Mouse (Mus musculus) bone marrow, adult 2 months (tissue): ENCODE measurements around the gene Agpat2. TPM values are rescaled to one million over a fixed set of nuclear protein-coding genes. Genes with fewer than 3 reads are reported as not detected.

ENCODE experiments used
- H3K27ac ChIP-seq: fragments of 200-500 bp; 2 replicates; pipeline ENCODE4 v1.5.1; 2012; ENCODE audit warnings: low read depth, mild to moderate bottlenecking, control low read depth, inconsistent platforms, low read length; ENCODE audit not compliant: control insufficient read depth, poor library complexity, insufficient read depth
- H3K4me1 ChIP-seq: fragments of 200-500 bp; 2 replicates; pipeline ENCODE4 v1.6.1; 2011; ENCODE audit warnings: low read length; ENCODE audit not compliant: control insufficient read depth, insufficient read depth
- H3K4me3 ChIP-seq: fragments of 200-500 bp; replicated peaks from 2 replicates; pipeline ENCODE3; 2011; ENCODE audit warnings: mild to moderate bottlenecking, low read depth, low read length, control low read depth; ENCODE audit not compliant: control insufficient read depth
- CTCF ChIP-seq: fragments of 200-500 bp; IDR thresholded peaks from 2 replicates; pipeline ENCODE4 v1.5.1; 2011; ENCODE audit warnings: low read length, control low read depth; ENCODE audit not compliant: control insufficient read depth, insufficient read depth
- POLR2A ChIP-seq: fragments of 200-500 bp; IDR thresholded peaks from 2 replicates; pipeline ENCODE4 v1.6.1; 2011; ENCODE audit warnings: low read depth, mild to moderate bottlenecking, control low read depth, low read length, borderline replicate concordance; ENCODE audit not compliant: control insufficient read depth
- WGBS: fragments of 180-500 bp; shearing (Covaris S2); methylation state at CpG from one replicate; pipeline ENCODE4 v1.1.7; 2018; 5-methylcytosine and 5-hydroxymethylcytosine counted together
- polyA plus RNA-seq: library from polyadenylated mRNA; stranded (reverse); fragments of >200 nt; gene quantifications from 2 replicates; pipeline ENCODE4 v1.2.4, GENCODE M21; 2011; ENCODE audit warnings: low replicate concordance; ENCODE audit not compliant: missing spikeins, insufficient read depth, insufficient read length

The Agpat2 gene
- 10.6 and 32.5 TPM in 2 replicates for polyA plus RNA-seq

DNA sequence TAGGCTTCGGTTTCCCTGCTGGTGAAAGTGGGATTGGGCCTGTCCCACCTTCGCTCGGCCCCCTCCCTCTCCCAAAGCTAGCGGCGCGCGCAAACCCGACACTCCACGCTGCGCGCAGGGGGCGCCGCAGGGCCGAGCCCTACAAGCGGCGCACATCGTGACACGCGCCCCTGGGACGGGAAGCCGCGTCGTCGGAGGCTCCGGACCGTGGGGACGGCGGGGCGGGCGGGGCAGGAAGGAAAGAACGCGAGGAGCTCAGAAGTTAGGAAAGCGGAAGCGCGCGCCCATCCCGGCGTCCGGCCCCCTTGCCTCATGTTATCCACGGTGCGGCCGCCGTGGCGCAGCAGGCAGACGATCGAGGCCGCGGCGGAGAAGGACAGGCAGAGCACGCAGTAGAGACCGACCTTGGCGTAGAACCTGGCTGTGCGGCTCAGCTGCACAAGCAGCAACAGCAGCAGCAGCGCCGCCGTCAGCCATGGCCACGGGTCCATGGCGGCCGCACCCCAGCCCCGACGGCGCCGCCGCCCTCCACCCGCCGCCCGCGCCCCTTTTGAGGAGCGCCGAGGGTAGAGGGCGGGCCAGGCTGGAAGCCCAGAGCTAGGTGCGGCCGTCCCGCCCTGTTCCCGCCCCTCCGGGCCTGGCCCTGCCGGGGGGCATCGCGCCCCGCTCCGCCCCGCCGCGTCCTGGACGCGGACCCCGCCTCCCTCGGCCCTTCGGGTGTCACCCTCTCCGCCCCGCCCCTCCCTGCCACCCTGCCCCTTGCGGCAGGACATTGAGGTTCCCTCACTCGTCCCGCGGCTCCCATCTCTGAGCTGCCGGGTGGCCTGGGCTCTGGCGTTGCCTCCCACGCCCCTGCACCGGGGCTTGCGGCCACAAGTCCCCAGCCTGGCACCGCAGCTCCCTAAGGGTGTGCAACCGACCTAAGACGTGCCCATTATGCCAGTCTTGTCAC is at the start of gene Agpat2:
TSS of gene Agpat2 (minus strand) at position 698 of the 952 bp plus-strand sequence.
- 1% methylated on average over 98 of the region's 103 CpGs for WGBS
- peak within 1 kb of the TSS; percentile 100 for H3K27ac ChIP-seq
- H3K4me1 ChIP-seq: peaks cover 8% of the 10 kb centered on the region
- H3K4me3 ChIP-seq: peak within 1 kb of the TSS; percentile 93
- peak; percentile 71 for TF ChIP-seq POLR2A
- peak; percentile 35; the same call in 1 of the 2 replicates for TF ChIP-seq CTCF

DNA sequence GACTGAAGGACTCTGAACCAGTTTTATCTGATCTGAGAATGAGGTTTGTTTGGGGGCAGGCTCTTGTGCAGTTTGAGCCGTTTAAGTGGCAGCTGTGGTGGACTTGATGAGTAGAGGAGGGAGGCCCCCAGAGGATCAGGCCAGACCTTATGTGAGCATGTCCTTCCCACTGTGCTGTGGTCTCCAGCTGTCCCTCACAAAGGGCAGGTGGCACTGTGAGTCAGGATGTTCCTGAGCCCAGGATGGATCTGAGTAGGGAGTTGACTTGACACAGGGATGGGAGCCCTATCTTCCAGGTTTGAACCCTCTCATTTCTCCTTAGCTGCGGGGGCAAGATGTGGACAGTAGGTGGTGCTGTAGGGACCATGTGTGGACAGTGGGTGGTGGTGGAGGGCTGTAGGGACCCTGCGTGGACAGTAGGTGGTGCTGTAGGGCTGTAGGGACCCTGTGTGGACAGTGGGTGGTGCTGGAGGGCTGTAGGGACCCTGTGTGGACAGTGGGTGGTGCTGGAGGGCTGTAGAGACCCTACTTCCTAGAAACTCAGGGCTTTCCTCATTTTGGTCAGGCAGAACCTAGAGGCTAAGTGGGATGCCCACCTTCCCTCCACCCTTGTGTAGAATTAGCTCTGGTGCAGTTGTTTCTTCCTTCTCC is 42.6 kb upstream of the Agpat2 start:
- WGBS: 5% methylated on average over 3 of the region's 3 CpGs
- Histone ChIP-seq H3K4me1 (peaks cover 1% of the 10 kb centered on the region; the same call in 1 of the 2 replicates), H3K4me3 (no peak overlapping the region), H3K27ac (no peak overlapping the region)
- TF ChIP-seq POLR2A: peak; percentile 43; the same call in 1 of the 2 replicates
- TF ChIP-seq CTCF: peak; percentile 100

DNA sequence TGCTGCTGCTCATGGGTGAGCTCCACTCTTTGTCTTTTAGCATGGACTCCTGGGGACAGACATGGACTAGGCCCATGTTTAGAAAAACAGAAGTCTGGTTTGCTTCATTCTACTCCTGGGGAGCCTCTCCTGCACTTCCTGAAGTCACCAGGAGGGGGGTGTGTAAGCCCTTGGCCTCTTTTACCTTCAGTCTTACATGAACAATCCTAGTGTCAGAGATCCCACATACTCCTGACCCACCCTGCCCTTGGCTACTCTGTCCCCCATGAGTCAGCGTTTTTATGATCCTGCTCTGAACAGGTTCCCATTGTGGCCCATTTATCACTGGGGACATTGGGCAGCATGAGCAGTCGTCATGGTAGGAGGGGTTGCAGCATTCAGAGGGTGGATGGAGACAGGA is 39.7 kb upstream of the Agpat2 start:
- 55% methylated on average over 2 of the region's 2 CpGs for WGBS
- H3K4me3 ChIP-seq: no peak overlapping the region
- H3K4me1 ChIP-seq: peaks cover 1% of the 10 kb centered on the region; the same call in 1 of the 2 replicates
- H3K27ac ChIP-seq: no peak overlapping the region
- TF ChIP-seq CTCF (peak; percentile 42; the same call in 1 of the 2 replicates), POLR2A (no peak)

DNA sequence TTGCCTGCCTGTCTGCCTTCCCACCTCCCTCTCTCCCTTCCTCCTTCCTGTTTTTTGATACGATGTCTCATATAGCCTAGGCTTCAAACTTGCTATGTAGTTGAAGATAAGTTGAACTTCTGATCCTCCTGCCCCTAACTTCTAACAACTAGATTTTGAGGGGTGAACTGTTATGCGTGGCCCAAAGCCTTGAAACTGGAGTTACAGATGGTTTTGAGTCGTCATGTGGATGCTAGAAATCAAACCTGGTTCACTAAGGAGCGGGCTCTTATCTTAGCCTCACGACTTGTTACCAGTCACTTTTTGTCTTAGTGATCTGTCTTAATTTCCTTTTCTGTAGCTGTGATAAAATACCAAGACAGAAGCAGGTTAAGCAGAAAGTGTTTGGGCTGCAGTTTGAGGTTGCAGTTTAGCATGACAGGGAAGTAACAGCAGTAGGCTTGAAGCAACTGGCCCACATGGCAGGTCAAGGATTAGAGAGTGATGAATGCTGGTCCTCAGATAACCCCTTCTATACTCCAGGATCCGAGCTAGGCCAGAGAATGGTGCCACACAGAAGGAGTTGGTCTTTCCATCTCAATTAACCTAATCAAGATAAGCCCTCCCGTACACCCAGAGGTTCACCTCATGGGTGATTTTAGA is 36.9 kb upstream of the Agpat2 start:
- TF ChIP-seq CTCF: no peak
- 47% methylated on average over 7 of the region's 7 CpGs for WGBS
- H3K27ac ChIP-seq: no peak overlapping the region
- H3K4me3 ChIP-seq: no peak overlapping the region
- peaks cover 5% of the 10 kb centered on the region for H3K4me1 ChIP-seq

DNA sequence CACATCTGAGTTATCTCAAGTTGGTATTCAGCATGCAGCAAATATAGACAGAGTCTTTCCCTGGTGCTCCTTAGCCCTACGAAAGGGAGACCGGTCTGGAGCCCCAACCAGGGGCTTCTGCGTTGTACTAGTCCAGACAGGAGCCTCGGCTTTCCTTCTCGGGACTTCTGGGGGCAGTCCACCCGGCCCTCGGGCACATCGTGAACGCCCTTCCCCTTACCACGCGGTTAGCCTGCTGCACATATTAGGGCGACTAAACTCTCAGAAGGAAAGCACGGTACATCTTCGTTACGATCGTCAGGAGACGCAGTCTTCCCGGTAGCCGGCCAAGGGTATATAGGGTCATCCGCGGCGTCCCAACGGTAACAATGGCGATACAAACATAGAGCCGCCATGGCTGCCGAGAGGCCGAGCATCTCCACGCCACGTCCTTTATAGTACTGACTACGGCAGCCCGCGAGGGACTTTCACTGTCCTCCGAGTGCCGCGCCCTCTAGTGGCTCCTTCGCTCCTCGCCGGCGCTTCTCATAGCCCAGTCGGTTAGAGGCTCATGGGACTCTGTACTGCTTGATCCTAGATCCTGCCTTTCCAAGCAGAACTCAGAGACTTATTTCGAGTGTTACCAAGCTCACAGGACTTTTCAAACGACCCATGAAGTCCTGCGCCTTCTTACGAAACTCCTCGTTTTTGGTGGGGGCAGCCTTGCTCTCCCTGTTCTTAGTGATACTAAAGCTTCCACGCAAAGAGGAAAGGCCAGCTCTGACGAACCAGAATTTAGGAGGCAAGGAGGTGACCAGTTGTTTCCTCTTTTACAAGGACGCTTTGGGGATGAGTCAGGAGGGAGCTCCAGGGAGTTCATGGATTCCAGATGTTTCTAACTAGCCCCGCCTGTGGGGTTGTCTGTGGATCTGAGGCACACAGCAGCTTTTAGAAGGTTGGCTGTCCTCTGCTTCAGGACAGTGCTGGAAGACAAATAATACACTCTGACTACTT is 35.9 kb upstream of the Agpat2 start:
- Histone ChIP-seq H3K4me3 (peak overlapping the region; percentile 86), H3K4me1 (peaks cover 5% of the 10 kb centered on the region), H3K27ac (peak overlapping the region; percentile 17)
- 4% methylated on average over 49 of the region's 49 CpGs for WGBS
- TF ChIP-seq CTCF: peak; percentile 89
- peak; percentile 93 for TF ChIP-seq POLR2A

DNA sequence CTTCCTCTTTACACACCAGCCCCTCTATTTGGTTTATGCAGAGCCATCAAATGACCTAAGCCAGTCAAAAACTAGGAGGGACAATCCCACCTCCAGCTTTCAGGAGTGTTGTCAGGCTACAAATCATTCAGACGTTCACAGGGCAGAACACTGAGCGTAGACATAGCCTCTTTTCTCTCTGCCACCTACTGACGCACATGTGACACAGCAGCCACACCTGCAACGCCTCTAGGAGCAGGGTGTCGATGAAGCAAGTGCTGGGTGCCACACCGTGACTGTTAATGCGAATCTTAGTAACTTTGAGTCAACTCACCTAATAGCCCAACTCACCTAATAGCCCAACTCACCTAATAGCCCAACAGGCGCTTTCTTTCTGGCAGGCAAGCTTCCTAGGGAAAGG is 34.9 kb upstream of the Agpat2 start:
- H3K27ac ChIP-seq: no peak overlapping the region
- H3K4me3 ChIP-seq: peak overlapping the region; percentile 35
- TF ChIP-seq CTCF (peak; percentile 64), POLR2A (no peak)
- peaks cover 5% of the 10 kb centered on the region for H3K4me1 ChIP-seq
- 1% methylated on average over 8 of the region's 8 CpGs for WGBS

DNA sequence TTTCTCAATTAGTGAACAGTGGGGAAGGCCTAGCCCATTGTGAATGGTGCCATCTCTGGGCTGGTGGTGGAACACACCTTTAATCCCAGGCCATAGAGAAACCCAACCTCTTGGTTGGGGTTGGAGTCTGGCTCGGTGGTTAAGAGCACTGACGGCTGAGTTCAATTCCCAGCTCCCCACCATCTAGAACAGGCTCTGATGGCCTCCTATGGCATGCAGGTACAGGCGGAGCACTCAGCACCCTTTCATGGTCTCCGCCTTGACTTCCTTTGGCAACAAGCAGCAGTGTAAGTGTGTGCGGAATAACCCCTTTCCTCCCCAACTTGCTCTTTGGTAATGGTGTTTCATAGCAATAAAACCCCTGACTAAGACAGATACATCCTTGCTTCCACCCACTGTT is 34.4 kb upstream of the Agpat2 start:
- H3K4me3 ChIP-seq: peak overlapping the region; percentile 47
- 38% methylated on average over 5 of the region's 5 CpGs for WGBS
- H3K27ac ChIP-seq: no peak overlapping the region
- peaks cover 5% of the 10 kb centered on the region for H3K4me1 ChIP-seq
- no peak for TF ChIP-seq CTCF
- TF ChIP-seq POLR2A: no peak
